Mouse (Mus musculus): Measurements from ENCODE around the gene Rnft1.

DNA sequence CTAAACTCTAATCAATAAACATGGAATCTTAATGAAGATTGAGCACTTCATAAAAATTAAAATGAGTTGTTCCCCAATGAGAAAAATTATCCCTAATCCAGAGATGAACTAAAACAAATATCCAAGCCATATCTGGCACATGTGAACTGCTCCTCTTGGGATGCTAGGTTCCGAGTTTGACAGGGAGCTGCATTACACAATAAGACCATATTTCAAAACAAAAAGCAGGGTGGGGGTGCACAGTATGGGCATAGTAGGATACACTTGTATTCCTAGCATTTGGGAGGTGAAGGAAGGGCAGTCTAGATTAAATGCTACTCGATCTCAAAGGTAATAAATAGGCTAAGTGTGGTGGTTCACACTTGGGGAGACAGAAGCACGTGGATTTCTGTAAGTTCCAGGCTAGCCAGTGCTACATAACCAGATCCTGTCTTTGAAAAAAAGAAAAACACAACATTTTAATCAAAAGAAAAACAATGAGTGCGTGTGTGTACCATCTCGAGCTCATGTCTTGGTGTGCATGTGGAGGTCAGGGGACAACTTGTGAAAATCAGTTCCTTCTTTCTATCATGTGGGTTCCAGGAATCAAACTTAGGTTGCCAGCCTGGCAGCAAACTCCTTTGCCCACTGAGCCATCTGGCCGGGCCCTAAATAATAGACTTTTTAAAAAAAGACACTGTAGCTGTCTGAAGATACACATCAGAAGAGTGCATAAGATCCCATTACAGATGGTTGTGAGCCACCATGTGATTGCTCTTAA is 55.4 kb downstream of the Rnft1 start:
- no peak for TF ChIP-seq CTCF (IDR thresholded peaks at IDR 0.05; ENCODE audit: control insufficient read depth, insufficient read depth, insufficient read length)
- no peak for TF ChIP-seq MAX (IDR thresholded peaks at IDR 0.05)
- TF ChIP-seq USF1 (IDR thresholded peaks at IDR 0.05; ENCODE audit: low read depth): no peak
- TF ChIP-seq MYOG (IDR thresholded peaks at IDR 0.05; ENCODE audit: control insufficient read depth, extremely low read depth, insufficient read length): no peak

Measured in C2C12 (cell line).